Mouse (Mus musculus) C2C12 (cell line): ENCODE results near the gene 1110017D15Rik.

Experiments
- CEBPB ChIP-seq: IDR thresholded peaks from one replicate; pipeline ENCODE4 v1.6.1; 2011; ENCODE audit warnings: low read depth, mild to moderate bottlenecking, control low read depth, moderate library complexity
- CTCF ChIP-seq: IDR thresholded peaks from one replicate; pipeline ENCODE4 v1.5.1; 2011; ENCODE audit not compliant: control insufficient read depth, insufficient read depth, insufficient read length
- FOSL1 ChIP-seq: IDR thresholded peaks from one replicate; pipeline ENCODE4 v1.8.0; 2011; ENCODE audit warnings: mild to moderate bottlenecking, low read length; ENCODE audit not compliant: poor library complexity, insufficient read depth, severe bottlenecking
- MAX ChIP-seq: IDR thresholded peaks from one replicate; pipeline ENCODE4 v1.6.1; 2011; ENCODE audit warnings: mild to moderate bottlenecking, control low read depth
- MYOD1 ChIP-seq: IDR thresholded peaks from one replicate; pipeline ENCODE4 v1.6.1; 2011; ENCODE audit warnings: low read depth; ENCODE audit not compliant: control insufficient read depth, insufficient read length
- MYOG ChIP-seq: IDR thresholded peaks from one replicate; pipeline ENCODE4 v1.6.1; 2011; ENCODE audit not compliant: control insufficient read depth, insufficient read length; ENCODE audit errors: extremely low read depth
- USF1 ChIP-seq: IDR thresholded peaks from one replicate; pipeline ENCODE4 v1.6.1; 2011; ENCODE audit warnings: low read depth, mild to moderate bottlenecking, control low read depth, moderate library complexity

DNA sequence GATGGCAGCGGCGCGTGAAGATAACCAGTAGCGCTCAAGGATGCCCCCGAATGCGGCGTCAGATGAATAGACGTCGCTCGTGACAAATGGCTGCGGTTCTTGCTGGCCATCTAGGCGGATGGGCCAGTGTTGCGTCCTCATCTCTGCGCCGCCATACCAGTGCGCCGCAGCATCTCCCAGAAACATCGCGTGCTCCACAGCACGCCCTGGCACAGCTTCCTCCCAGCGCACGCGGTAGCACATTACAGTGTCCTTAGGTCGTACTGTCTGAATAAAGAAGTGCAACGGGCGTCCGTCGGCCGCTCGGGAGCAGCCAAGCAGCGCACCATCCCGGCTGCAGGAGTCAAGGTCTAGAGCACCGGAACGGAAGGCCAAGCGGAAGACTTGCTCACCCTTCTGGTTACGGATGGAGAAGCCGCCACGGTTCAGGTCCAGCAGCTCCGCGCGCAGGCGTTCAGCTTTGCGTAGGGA, 18.2 kb downstream of the 1110017D15Rik start:
- no peak for TF ChIP-seq CTCF
- TF ChIP-seq USF1, result no peak
- no peak for TF ChIP-seq MAX
- TF ChIP-seq MYOD1, result no peak
- TF ChIP-seq FOSL1, result no peak
- no peak for TF ChIP-seq MYOG
- TF ChIP-seq CEBPB, result no peak
